Mouse (Mus musculus): ENCODE data around the gene Olfr1417.
A peak's percentile ranks its signal among the peaks of the same experiment; 100 is the strongest.

Gene Olfr1417

DNA sequence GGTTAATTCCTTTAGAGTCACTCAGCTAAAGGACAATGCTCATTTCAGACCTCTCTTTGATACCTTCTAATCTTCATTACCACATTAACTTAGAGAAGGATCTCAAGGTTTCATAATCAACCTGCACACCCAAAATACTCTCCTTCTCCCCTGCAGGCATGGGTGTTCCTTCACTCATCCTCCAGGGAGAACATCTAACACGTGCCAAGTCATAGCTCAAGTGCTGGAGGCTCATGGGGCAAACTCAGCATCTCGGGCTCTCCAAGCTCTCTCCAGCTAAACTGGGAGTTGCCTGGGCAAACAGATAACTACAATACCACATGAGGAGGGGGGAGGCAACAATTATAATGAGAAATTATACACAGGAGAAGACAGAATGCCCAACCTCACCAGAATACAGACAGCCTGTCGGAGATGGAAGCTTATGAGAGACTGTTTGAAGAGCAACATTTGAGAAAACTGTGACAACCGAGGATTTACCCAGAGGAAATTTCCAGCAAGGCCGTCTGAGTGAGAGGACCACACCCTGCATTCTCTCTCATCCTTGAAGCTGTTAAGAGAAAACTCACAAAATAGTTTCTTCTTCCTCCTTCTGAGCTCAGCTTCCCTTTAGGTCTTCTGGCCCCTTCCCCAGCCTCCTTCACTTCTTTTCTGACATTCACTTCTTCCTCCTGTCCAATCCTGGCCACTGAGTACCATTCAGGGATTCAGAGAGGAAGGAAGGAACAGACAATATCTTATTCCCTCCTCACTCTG lies 28.8 kb downstream of the Olfr1417 start:
- DNase-seq = no peak

DNA sequence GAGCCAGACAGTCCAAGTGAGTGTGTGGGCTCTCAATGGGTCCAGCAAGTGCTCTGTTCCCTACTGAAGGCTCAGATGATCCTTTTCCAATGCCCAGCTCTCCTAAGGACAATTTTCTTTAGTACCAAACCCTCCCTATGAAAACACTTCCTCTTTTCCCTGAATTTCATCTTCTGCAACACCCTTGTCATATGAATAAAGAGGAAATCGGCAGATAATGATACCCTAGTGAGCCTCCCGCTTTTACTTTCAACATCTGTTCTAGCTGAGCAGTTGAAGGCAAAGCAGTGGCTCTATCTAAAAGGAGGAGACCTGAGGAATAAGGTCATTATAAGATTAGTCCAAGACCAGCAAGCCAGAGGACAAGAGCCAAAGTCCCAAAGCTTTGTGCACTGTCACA lies 30.6 kb downstream of the Olfr1417 start:
- no peak for DNase-seq

GRCm38 (mm10) chr19:11807822-11808221 lies 31.2 kb downstream of the Olfr1417 start:
- DNase-seq = no peak

DNA sequence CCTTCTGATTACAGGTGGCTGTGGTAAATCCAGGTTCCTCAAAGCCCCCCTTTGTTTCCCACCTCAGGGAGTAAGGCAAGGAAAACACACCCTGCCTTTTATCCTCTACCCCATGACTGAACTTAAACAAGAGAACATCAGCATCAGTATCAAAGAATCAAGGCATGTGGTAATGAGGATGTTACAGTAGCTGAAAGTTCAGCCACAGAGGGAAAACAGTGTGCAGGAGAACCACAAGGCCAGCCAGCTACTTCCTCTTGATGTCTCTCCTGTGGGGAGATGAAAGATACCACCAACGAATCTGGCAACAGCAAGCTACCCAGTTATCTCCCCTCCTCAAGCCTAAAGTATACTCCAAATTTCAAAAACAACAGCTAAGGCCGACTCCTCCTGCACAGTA lies 31.8 kb downstream of the Olfr1417 start:
- no peak for DNase-seq

DNA sequence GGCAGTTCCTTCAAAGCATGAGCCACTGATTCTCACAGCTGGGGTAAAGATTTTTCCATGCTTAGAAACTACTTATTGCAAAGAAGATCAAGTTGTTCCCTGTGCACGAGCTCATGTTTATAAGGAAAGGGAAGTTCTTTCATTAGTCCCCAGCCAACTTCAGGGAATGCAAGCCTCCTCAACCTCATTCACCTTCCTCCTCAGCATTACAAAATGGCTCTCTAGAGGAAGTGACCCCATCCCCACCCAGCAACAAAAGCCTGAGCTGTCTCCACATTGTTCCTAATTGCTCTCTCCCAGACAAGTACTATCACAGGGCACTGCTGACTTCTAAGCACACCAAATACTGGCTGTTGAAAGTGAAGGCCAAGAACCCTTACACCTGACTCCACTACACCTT lies 34.6 kb downstream of the Olfr1417 start:
- DNase-seq = no peak

GRCm38 (mm10) chr19:11800531-11801315 lies 38.3 kb downstream of the Olfr1417 start:
- DNase-seq = no peak

DNA sequence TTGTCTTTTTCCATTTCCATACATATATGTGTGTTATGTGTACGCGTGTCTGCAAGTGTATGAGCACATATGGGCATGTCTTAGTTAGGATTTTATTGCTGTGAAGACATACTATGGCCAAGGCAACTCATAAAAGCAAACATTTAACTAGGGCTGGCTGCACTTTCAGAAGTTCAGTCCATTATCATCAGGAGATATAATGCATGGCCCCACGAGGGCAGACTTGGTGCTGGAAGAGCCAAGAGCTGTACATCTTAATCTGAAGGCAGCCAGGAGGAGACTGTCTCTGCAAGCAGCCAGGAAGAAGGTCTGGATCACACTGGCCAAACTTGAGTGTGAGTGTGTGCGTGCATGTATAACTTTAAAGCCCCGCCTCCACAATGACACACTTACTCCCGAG lies 44.6 kb downstream of the Olfr1417 start:
- no peak for DNase-seq

GRCm38 (mm10) chr19:11793741-11794359 lies 45.2 kb downstream of the Olfr1417 start:
- no peak for DNase-seq

GRCm38 (mm10) chr19:11791825-11792224 lies 47.2 kb downstream of the Olfr1417 start:
- no peak for DNase-seq

DNA sequence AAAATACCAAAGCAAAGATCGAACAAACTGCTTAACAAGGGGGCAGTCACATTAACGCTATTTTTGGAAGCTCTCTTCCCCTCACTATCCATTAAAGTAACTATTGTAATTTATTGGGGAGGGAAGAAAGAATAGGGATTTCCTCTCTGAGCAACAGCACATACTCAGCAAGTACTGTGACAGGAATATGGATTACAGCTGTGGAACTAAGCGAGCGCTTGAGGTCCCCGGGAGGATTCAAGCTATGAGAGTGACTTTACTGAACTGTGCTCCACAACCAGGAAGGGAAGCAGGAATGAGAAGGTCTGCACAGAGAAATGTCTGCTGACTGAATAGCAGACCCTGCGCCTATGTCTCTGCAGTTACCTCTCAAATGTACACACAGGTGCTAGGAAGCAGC lies 50.1 kb downstream of the Olfr1417 start:
- no peak for DNase-seq

DNA sequence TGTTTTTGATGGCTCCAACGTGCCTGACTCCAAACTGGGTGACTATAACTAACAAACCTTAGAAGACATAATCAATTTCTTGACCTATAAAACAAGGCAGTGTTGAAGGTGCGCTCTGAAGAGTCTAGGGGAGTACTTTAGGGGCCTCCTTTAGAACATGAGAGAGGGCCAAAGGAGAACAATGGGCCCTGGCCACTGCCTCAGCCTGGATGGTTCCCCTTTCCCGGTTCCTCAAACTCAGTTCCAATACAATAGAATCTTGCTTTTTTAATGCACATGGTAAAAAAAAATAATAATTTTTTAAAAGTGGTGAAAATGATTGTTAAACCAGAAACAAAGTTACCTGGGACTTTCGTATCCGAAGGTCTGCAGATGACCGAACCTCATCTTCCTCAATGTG lies 51.2 kb downstream of the Olfr1417 start:
- DNase-seq = no peak

- no peak for DNase-seq
Measured at GRCm38 (mm10) chr19:11785409-11786154, 53.4 kb downstream of the Olfr1417 start.

DNA sequence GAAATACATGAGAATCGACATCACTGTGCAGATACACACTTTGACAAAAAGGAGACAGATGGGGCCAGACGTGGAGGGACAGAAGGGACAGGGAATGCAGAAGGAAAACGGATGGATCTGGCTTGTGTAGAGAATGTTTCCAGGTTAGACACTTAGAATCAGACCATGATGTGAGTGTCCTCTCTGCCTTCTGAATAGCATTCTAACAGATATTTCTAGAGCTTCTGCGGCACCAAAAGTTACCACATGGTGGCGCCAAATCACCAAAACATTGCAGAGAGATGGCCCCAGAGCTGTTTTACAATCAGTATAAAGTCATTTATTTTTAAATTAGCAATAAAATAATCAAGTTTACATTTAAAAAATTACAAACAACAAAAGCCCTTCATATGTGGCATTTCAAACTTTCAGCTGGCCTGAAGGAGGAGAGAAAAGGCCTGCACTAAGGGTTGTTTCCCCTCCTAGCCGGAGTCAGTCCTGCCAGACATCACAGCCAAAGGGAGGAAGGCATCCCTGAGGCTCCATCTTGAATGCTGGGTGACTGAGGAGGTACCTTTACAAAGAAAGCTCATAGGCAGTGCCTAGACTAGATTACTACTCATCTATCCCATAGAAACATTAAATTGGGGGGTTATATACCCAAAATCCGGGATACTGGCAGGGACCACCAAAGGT lies 61.7 kb downstream of the Olfr1417 start:
- peak; percentile 33 for DNase-seq

Measured in layer of hippocampus, adult 9-11 months (tissue).